Mouse (Mus musculus) limb, embryonic 11.5 days (tissue): ENCODE measurements around the gene Senp5. TPM values are rescaled to one million over a fixed set of nuclear protein-coding genes. Genes with fewer than 3 reads are reported as not detected.
A peak's percentile ranks its signal among the peaks of the same experiment; 100 is the strongest.

Experiments
- ATAC-seq: fragments of 200-750 bp; cut with Nextera tagmentation; 2 replicates; pipeline ENCODE4 v1.8.0; 2017; ENCODE audit warnings: low read depth; ENCODE audit not compliant: insufficient number of reproducible peaks, low FRiP score, low TSS enrichment
- DNase-seq: peaks from one replicate; pipeline ENCODE4 v3.0.0-alpha.2; 2015; ENCODE audit warnings: low spot score
- H3K27ac ChIP-seq: fragments of 300-500 bp; sonication (generic); replicated peaks from 2 replicates; pipeline ENCODE4 v1.5.1; 2014; ENCODE audit warnings: low read depth, mild to moderate bottlenecking, low read length
- H3K27me3 ChIP-seq: fragments of 300-500 bp; sonication (generic); 2 replicates; pipeline ENCODE4 v1.6.1; 2014; ENCODE audit warnings: mild to moderate bottlenecking, low read length, mixed read lengths; ENCODE audit not compliant: control insufficient read depth, insufficient read depth
- H3K36me3 ChIP-seq: fragments of 300-500 bp; sonication (generic); 2 replicates; pipeline ENCODE4 v1.6.1; 2014; ENCODE audit warnings: mild to moderate bottlenecking, low read length, moderate library complexity, mixed read lengths; ENCODE audit not compliant: control insufficient read depth, insufficient read depth
- H3K4me1 ChIP-seq: fragments of 300-500 bp; sonication (generic); 2 replicates; pipeline ENCODE4 v1.6.1; 2014; ENCODE audit warnings: low read length, mixed read lengths; ENCODE audit not compliant: control insufficient read depth, insufficient read depth
- H3K4me2 ChIP-seq: fragments of 300-500 bp; sonication (generic); 2 replicates; pipeline ENCODE4 v1.6.1; 2014; ENCODE audit warnings: low read depth, mild to moderate bottlenecking, moderate library complexity; ENCODE audit not compliant: severe bottlenecking
- H3K4me3 ChIP-seq: fragments of 300-500 bp; sonication (generic); 2 replicates; pipeline ENCODE4 v1.5.1; 2014; ENCODE audit warnings: low read depth, low read length
- H3K9ac ChIP-seq: fragments of 300-500 bp; sonication (generic); 2 replicates; pipeline ENCODE4 v1.6.1; 2014; ENCODE audit warnings: mild to moderate bottlenecking, low read length
- H3K9me3 ChIP-seq: fragments of 300-500 bp; sonication (generic); 2 replicates; pipeline ENCODE4 v1.6.1; 2016; ENCODE audit warnings: low read length; ENCODE audit not compliant: control insufficient read depth
- WGBS: fragments of 180-500 bp; shearing (Covaris S2); extraction: QIAGEN DNeasy Blood & Tissue Kit; methylation state at CpG from one replicate; pipeline ENCODE4 v1.1.7; 2014; 5-methylcytosine and 5-hydroxymethylcytosine counted together
- polyA plus RNA-seq: library from polyadenylated mRNA; unstranded; fragments of >200 nt; fragmentation: Nextera tagmentation; extraction: Ambion mirVana; gene quantifications from 2 replicates; pipeline ENCODE4 v1.2.1, GENCODE M21; 2014

Senp5 gene
- polyA plus RNA-seq, 1 experiment from 2014 or later = 10.9 TPM

DNA sequence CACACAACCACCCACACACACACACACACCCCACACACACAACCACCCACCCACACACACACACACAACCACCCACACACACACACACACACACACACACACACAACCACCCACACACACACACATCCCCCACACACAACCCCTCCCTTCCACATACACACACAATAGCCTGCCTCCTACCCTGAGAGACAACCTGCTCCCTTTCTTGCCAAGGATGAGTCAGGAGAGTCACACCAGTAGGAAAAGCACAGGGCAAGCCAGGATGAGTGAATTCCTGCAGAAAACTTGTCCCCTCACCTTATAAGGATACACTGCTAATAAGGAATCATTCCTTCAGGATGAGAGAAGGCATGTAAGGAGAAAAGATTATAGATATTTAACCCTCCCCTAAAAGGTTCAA is 9.1 kb downstream of the Senp5 start:
- H3K27me3 ChIP-seq = no peaks in the 10 kb centered on the region
- no peak for ATAC-seq
- no peak overlapping the region for H3K9ac ChIP-seq
- no peak for DNase-seq
- no peaks in the 10 kb centered on the region for H3K9me3 ChIP-seq
- H3K4me3 ChIP-seq = no peak overlapping the region
- H3K36me3 ChIP-seq = no peaks in the 10 kb centered on the region
- no peaks in the 10 kb centered on the region for H3K4me1 ChIP-seq
- no peak overlapping the region for H3K27ac ChIP-seq
- no peak overlapping the region for H3K4me2 ChIP-seq

DNA sequence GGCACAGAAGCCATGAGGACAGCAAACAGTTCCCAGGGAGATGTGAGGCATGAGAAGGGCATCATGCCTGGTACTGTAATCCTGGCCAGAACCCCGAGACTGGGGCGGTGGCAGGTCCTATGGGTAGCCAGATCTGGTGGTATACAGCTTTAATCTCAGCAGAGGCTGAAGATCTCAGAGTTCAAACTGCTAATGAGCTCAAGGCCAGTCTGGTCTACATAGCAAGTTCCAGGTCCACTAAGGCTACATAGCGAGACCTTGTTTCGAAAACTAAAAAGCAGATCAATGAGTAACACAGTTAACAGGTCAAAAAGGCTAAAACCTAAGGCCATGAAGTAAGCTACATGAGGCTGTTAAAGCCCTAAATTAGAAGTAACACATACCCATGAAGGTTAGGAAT is 9.9 kb downstream of the Senp5 start:
- no peak for ATAC-seq
- H3K4me2 ChIP-seq = no peak overlapping the region
- H3K27ac ChIP-seq = no peak overlapping the region
- H3K36me3 ChIP-seq = no peaks in the 10 kb centered on the region
- H3K9ac ChIP-seq = no peak overlapping the region
- no peaks in the 10 kb centered on the region for H3K27me3 ChIP-seq
- H3K4me1 ChIP-seq = no peaks in the 10 kb centered on the region
- 95% methylated on average over 4 of the region's 4 CpGs for WGBS
- no peak overlapping the region for H3K4me3 ChIP-seq
- no peaks in the 10 kb centered on the region for H3K9me3 ChIP-seq
- DNase-seq = no peak

GRCm38 (mm10) chr16:31992039-31992438 is 11.0 kb downstream of the Senp5 start:
- DNase-seq (no peak), ATAC-seq (no peak)
- Histone ChIP-seq H3K27me3 (no peaks in the 10 kb centered on the region), H3K27ac (no peak overlapping the region), H3K36me3 (peaks cover 2% of the 10 kb centered on the region; the same call in 1 of the 2 replicates), H3K4me2 (no peak overlapping the region), H3K4me3 (no peak overlapping the region), H3K4me1 (no peaks in the 10 kb centered on the region), H3K9ac (no peak overlapping the region), H3K9me3 (no peaks in the 10 kb centered on the region)
- WGBS = 53% methylated on average over 1 of the region's 1 CpGs

DNA sequence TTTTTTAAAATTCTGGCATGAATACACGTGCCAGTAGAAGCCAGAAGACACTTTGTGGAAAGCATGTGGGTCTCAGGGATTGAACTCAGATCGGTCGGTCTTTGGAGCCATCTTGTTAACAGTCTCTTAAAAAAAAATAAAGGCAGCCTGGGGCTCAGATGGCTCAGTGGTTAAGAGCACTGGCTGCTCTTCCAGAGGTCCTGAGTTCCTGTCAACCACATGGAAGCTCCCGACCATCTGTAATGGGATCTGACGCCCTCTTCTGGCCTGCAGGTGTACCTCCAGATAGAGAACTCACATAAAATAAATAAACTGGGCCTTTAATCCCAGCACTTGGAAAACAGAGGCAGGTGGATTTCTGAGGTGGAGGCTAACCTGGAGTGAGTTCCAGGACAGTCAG is 22.1 kb downstream of the Senp5 start:
- H3K9me3 ChIP-seq = no peaks in the 10 kb centered on the region
- WGBS = 80% methylated on average over 5 of the region's 5 CpGs
- H3K4me2 ChIP-seq = no peak overlapping the region
- no peaks in the 10 kb centered on the region for H3K4me1 ChIP-seq
- DNase-seq (no peak), ATAC-seq (no peak)
- H3K4me3 ChIP-seq = no peak overlapping the region
- H3K9ac ChIP-seq = no peak overlapping the region
- no peaks in the 10 kb centered on the region for H3K27me3 ChIP-seq
- peaks cover 9% of the 10 kb centered on the region; the same call in 1 of the 2 replicates for H3K36me3 ChIP-seq
- H3K27ac ChIP-seq = no peak overlapping the region

DNA sequence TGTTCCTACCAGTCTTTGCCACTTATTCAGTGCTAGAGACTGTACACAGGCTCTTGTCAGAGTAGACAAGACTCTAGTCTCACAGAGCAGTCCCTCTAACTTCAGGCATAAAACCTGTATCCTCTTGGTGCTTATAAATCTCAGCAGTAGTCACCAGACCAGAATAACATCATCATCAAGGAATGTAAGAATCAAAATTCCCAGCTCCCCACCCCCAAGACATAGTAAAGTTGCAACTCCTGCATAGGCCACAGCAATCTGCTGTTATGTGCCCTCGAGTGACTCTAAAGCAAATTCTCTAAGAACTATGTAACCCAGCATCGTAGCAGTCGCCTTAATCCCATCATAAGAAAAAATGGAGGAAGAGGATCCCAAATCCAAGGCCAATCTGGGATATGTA is 23.6 kb downstream of the Senp5 start:
- no peak overlapping the region for H3K4me2 ChIP-seq
- WGBS = 94% methylated on average over 3 of the region's 3 CpGs
- no peaks in the 10 kb centered on the region for H3K27me3 ChIP-seq
- no peaks in the 10 kb centered on the region for H3K4me1 ChIP-seq
- H3K9ac ChIP-seq = no peak overlapping the region
- ATAC-seq (no peak), DNase-seq (no peak)
- H3K36me3 ChIP-seq = peaks cover 9% of the 10 kb centered on the region; the same call in 1 of the 2 replicates
- H3K4me3 ChIP-seq = no peak overlapping the region
- H3K9me3 ChIP-seq = no peaks in the 10 kb centered on the region
- no peak overlapping the region for H3K27ac ChIP-seq

DNA sequence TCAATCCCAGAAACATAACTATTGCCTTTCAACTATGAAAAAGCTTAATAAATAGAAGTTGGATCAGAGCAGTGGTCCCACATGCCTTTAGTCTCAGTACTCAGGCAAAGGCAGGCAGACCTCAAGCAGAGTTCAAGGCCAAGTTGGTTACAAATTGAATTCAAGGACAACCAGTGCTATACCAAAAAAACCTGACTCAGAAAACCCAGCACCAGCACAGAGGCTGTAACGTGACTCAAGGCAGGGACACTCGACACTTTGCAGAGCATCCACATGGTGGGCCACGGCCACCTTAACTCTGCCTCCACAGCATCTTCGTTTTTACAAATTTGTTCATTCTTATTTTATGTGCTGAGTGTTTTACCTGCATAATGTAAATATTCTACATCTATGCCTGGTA is 27.8 kb downstream of the Senp5 start:
- ATAC-seq = no peak

DNA sequence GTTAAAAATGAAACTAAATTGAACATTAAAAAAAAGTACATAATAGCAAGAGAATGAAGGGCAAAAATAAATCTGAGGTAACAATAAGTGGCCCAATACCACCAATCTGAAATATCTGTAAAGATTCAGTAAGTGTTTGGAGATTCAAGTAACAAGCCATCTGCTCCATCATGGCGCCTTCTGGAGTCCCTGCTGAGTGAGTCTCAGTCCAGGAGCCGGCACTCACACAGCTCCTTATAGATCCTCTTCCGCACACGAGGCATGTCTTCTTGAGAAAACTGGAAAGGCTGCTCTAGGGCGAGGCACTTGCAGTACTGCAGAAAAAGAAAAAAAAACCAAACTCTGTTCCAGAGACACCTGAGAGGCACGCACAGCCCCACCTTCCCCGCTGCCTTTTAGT is 39.9 kb downstream of the Senp5 start:
- no peak for ATAC-seq
- WGBS = 80% methylated on average over 7 of the region's 7 CpGs

More for the DNA sequence above, 27.8 kb downstream of the Senp5 start:
- no peak overlapping the region for H3K4me3 ChIP-seq
- H3K36me3 ChIP-seq = peaks cover 17% of the 10 kb centered on the region; the same call in 1 of the 2 replicates
- H3K9ac ChIP-seq = no peak overlapping the region
- H3K4me2 ChIP-seq = no peak overlapping the region
- WGBS = 88% methylated on average over 4 of the region's 4 CpGs
- H3K9me3 ChIP-seq = no peaks in the 10 kb centered on the region
- H3K27ac ChIP-seq = no peak overlapping the region
- DNase-seq = no peak
- no peaks in the 10 kb centered on the region for H3K4me1 ChIP-seq
- H3K27me3 ChIP-seq = no peaks in the 10 kb centered on the region

GRCm38 (mm10) chr16:31948345-31948774 is 54.7 kb downstream of the Senp5 start, which contains the start of the genes 0610012G03Rik and Ncbp2:
0610012G03Rik (minus strand) TSS chr16:31948494.
Ncbp2 (plus strand) TSS chr16:31948513.
- peak; percentile 99 for DNase-seq
- Histone ChIP-seq H3K4me2 (peak within 1 kb of the TSS; percentile 89), H3K4me3 (peak within 1 kb of the TSS; percentile 96), H3K27ac (peak within 1 kb of the TSS; percentile 80), H3K27me3 (no peaks in the 10 kb centered on the region), H3K9me3 (no peaks in the 10 kb centered on the region), H3K4me1 (peaks cover 3% of the 10 kb centered on the region; the same call in 1 of the 2 replicates), H3K9ac (peak within 1 kb of the TSS; percentile 89), H3K36me3 (peaks cover 5% of the 10 kb centered on the region; the same call in 1 of the 2 replicates)
- peak; percentile 81 for ATAC-seq
- WGBS = under 1% methylated on average over 55 of the region's 55 CpGs

More for the DNA sequence above, 39.9 kb downstream of the Senp5 start:
- Histone ChIP-seq H3K9ac (no peak overlapping the region), H3K4me1 (no peaks in the 10 kb centered on the region), H3K9me3 (no peaks in the 10 kb centered on the region), H3K36me3 (peaks cover 14% of the 10 kb centered on the region), H3K4me3 (no peak overlapping the region), H3K27ac (no peak overlapping the region), H3K27me3 (no peaks in the 10 kb centered on the region), H3K4me2 (no peak overlapping the region)
- no peak for DNase-seq

DNA sequence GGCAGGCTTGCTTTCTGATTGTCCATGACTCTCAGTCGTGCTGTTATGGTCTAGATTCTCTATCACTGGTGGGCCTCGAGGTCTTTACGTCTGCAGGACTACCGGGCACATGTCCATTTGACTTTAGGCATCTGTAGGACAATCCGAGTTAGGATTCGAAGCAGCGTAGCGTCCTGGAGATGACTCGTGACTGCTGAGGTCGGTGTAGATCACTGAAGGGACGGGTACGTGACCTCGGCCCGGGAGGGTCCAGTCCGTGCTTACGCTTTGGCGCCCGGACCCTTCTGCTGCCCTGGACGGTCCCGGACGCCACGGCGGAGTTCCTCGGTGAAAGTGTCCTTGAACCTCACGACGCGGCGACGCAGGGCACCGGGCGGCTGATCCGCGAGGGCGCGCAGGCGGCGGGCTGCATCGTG is 55.2 kb downstream of the Senp5 start:
- Histone ChIP-seq H3K27me3 (no peaks in the 10 kb centered on the region), H3K27ac (peak overlapping the region; percentile 80), H3K4me1 (peaks cover 3% of the 10 kb centered on the region; the same call in 1 of the 2 replicates), H3K36me3 (peaks cover 5% of the 10 kb centered on the region; the same call in 1 of the 2 replicates), H3K4me3 (peak overlapping the region; percentile 96), H3K9me3 (no peaks in the 10 kb centered on the region), H3K4me2 (peak overlapping the region; percentile 89), H3K9ac (peak overlapping the region; percentile 89)
- no peak for DNase-seq
- peak; percentile 49; the same call in 1 of the 2 replicates for ATAC-seq
- WGBS = under 1% methylated on average over 38 of the region's 38 CpGs
